Mouse (Mus musculus): ENCODE measurements around the gene Slfn1. TPM values are rescaled to one million over a fixed set of nuclear protein-coding genes. Genes with fewer than 3 reads are reported as not detected.

Gene Slfn1
- polyA plus RNA-seq (2012; ENCODE audit: insufficient read depth, insufficient read length, missing spikeins) = not detected in 2 replicates

DNA sequence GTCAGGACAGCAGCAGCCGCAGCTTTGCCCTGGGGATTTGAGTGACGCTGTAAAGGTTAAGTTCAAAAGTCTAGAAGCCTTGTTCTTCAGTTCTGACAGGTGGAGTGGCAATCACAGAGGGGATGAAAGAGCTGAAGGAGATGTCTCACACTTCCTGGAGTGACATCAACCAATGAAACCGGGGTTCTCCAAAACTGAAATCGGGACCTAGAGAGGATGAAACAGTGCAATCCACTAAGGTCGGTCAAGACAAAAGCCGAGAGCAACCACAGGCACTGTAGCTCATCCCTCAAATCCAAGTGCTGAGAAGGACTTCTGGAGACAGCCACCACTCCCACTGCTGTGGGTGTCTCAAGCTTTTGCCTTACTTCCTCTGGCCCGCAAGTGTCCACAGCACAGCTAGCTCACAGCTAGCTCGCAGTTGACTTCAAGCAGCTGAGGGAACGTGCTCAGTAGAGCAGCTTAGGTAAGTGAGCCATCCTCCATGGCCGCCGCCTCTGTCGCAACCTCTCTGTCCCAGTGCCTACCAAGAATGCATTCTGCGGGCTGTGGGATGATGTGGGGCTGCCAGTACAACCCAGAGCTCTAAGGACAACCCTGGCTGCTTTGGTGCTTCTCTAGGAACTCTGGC is at the start of gene Slfn1:
Slfn1 (plus strand) TSS at position 253 of the 631 bp plus-strand sequence.
- Histone ChIP-seq H3K4me3 (ENCODE audit: insufficient read depth, low read depth, low read length) (no peak within 1 kb of the TSS), H3K27ac (replicated peaks; ENCODE audit: low read depth, low read length) (no peak within 1 kb of the TSS), H3K4me1 (ENCODE audit: control insufficient read depth, insufficient read depth, insufficient read length, low read length) (no peaks in the 10 kb centered on the region)

DNA sequence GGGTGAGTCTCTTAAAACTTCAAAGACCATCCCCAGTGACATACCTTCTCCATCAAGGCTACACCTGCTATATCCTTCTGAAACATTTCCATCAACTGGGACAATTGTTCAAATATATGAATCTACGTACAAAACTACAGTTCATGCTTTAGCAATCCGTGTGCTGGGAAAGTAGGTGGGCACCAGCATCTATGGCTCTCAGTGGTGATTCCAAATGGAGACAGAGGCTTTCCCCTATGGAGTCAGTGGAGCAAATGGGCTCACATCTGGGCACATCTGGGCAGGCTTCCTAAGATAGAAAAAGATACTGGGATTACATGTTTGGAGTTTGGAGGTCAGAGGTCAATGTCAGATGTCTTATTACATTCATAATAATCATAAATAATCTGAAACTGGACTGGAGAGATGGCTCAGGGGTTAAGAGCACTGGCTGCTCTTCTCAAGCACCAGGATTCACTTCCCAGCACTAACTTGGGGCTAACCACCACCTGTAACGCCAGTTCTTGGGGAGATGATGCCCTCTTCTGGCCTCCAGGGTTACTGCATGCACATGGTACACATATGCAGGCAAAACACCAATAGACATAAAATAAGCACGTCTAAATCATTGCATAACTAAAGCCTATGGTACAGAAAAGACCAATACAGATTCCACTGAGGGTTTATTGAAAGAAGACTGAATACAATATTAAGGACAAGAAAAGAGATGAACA is 48.5 kb upstream of the Slfn1 start:
- Histone ChIP-seq H3K27ac (replicated peaks; ENCODE audit: low read depth, low read length) (no peak overlapping the region; the same call in 1 of the 2 replicates), H3K4me3 (ENCODE audit: insufficient read depth, low read depth, low read length) (no peak overlapping the region), H3K4me1 (ENCODE audit: control insufficient read depth, insufficient read depth, insufficient read length, low read length) (no peaks in the 10 kb centered on the region)

DNA sequence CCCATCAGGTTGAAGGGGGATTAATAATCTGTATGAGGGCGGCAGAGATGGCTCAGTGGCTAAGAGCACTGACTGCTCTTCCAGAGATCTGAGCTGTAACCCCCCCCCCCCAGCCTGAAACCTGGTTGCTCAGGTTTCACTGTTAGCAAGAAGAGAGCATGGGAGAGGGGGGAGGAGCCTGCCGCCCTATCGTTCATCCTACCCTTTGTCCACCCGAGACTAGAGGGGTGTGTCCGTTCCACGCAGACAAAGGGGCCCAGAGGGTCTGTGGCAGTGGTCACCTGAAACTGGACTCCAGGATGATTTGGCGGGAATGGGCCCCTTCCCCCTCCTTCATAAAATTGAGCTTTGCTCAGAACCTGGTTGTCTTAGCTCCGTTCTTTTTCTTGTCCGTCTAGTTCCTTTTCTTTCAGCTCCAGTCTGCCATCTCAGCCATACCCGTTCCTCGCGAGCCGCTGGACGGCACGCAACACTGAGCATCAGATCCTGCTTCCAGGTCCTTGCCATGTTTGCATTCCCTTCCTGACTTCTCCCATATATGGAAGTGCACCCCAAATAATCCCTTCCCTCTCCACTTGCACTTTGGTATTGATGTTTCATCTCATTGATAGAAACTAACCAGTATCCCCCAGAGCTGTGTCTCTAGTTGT is 46.2 kb upstream of the Slfn1 start:
- no peak overlapping the region for H3K4me3 ChIP-seq (ENCODE audit: insufficient read depth, low read depth, low read length)
- no peaks in the 10 kb centered on the region for H3K4me1 ChIP-seq (ENCODE audit: control insufficient read depth, insufficient read depth, insufficient read length, low read length)
- no peak overlapping the region for H3K27ac ChIP-seq (replicated peaks; ENCODE audit: low read depth, low read length)

DNA sequence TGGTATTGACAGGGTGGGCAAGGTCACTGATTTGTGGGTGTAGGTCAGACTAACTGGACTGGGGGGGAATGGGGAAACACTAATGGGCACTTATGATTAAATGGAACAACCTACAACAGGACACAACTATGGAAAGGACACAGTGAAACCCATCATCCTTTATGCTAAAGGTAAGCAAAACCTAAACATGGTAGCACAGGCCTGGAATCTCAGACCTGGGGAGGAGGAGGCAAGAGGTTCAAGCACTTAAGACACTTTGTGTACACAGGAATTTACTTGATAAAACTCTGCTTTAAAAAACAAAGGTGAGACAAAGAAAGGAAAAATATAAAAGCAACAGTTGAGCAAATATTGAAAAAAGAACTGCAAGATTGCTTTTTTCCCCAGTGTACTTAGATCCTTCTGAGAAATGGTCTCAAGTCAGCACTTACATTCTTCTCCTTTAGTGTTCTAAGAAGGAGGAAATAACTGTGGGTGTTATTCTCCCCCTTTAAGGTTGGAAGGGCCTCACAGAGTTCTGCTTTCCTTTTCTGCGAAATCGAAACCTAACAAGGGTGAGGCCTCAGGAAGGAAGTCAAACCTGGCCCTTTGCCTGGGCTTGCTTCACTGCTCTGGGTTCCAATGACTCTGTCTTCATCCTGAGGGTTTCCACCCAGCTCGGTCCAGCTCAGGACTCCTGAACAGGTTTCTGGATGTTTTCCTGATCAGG is 38.8 kb upstream of the Slfn1 start:
- peak overlapping the region; percentile 96 for H3K27ac ChIP-seq (replicated peaks; ENCODE audit: low read depth, low read length)
- H3K4me3 ChIP-seq (ENCODE audit: insufficient read depth, low read depth, low read length) = no peak overlapping the region
- peaks cover 9% of the 10 kb centered on the region; the same call in 1 of the 2 replicates for H3K4me1 ChIP-seq (ENCODE audit: control insufficient read depth, insufficient read depth, insufficient read length, low read length)

DNA sequence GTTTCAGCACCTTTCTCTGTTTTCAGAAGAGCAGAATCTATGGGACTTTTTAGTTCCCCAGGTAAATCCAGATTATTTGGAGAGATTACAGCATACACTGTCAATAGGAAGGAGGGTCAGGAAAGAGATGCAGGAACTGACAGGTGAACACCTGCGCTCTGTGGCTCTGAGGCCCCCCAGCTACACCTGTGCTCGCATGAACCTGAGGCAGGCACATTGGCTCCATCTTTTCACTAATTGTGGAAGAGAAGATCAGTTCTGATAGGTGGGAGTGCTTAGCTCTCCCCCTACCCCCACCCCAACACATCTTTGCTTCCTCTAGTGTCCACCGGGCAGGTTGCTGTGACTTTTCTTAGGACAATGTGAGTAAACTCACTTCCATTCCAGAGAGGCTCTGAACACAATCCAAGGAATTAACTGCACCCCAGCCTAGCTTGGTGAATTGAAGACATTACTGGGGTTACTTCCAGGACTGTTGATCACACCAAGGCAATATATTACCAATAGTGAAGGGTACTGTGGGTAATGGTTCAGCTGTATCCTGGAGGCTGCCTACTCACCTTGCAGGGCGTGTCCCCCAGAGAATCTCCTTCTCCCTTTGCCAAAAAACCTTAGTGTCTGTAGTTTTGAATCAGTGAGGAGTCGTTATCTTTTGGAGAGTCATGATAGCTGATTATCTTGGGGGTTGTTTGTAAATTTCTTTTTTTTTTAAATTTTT is 38.1 kb upstream of the Slfn1 start:
- Histone ChIP-seq H3K27ac (replicated peaks; ENCODE audit: low read depth, low read length) (peak overlapping the region; percentile 88), H3K4me1 (ENCODE audit: control insufficient read depth, insufficient read depth, insufficient read length, low read length) (peaks cover 9% of the 10 kb centered on the region; the same call in 1 of the 2 replicates), H3K4me3 (ENCODE audit: insufficient read depth, low read depth, low read length) (no peak overlapping the region)

DNA sequence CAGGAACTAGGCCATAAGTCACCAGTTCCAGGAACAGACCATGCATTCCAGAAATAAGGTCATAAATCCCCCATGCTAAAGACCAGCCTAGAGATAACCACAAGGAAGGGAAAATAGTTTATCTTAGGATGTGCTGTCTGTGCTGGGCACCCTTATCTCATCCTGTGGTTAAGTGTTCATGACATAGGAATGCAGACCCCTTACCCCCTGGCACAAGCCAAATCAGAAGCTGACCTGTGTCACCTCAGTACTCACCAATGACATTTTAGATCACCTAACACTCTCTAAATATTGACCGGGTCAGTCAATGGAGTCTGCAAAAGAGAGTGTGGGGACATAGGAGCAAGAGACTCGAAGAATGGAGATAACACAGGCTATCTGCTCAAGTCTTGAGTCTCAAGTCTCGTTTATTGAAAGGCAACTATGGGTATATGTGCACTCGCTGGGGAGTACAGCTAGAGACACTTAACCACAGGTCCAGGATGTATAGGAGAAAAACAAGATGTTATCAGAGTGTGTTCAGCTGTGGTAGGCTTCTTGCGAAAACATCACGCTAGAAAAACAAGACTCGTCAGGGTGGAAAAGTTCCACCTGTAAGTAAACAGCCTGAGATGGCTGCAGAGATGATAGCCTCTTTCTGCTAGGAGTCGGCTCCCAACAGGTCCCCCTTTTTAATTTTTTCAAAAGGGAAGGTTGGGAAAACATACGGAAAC is 37.0 kb upstream of the Slfn1 start:
- Histone ChIP-seq H3K4me1 (ENCODE audit: control insufficient read depth, insufficient read depth, insufficient read length, low read length) (peaks cover 9% of the 10 kb centered on the region; the same call in 1 of the 2 replicates), H3K4me3 (ENCODE audit: insufficient read depth, low read depth, low read length) (no peak overlapping the region), H3K27ac (replicated peaks; ENCODE audit: low read depth, low read length) (no peak overlapping the region)

DNA sequence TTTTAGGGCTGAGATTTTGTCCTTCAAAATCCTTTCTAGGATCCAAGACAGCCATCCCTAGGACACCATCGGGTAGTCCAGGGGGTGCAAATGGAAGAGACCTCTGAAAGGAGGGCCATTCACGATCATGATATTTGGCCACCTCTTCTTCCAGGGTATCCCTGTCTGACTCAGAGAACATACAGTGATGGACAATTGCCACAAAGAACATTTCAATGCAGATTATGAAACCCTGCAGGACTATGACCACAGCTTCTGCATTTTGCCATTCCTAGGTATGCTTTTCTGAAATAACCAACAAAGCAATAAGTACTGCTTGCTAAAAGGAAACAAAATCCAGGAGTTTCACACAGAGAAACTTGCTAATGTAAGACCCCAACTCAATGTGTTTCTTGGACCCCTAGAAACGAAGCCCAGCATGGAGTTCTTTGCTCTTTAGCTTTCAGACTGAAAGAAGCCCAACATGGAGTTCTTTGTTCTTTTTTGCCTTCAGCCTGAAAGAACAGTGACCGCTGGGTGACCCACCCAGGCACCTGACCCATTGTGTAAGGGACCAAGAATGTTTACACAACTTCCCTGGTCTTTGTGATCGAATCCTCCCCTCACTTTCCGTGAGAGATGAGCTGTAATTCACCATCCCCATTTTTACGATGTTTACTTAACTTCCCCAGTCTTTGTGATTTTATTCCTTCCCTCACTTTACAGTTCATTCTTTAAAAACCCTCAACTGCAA is 33.7 kb upstream of the Slfn1 start:
- Histone ChIP-seq H3K27ac (replicated peaks; ENCODE audit: low read depth, low read length) (no peak overlapping the region), H3K4me1 (ENCODE audit: control insufficient read depth, insufficient read depth, insufficient read length, low read length) (peaks cover 6% of the 10 kb centered on the region; the same call in 1 of the 2 replicates)

DNA sequence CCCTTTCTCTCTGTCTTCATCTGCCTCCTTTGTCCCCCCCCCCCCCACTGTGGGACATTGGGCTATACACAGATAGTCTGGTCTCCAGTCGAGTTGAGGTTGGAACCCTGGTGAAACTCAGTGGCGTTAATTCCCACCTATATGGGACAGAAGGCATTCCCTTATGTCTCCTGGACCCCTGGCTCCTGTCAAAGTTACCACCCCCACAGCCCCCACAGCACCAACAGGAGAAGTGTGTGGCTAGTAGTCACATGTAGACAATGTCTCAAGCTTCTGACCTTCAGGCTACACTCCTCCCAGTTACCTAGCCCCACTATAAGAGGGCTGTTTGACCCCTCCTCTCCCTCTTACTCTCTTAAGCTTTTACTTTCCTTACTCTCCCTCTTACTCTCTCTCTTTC is 32.5 kb upstream of the Slfn1 start:
- no peak overlapping the region for H3K4me3 ChIP-seq (ENCODE audit: insufficient read depth, low read depth, low read length)
- no peak overlapping the region for H3K27ac ChIP-seq (replicated peaks; ENCODE audit: low read depth, low read length)
- H3K4me1 ChIP-seq (ENCODE audit: control insufficient read depth, insufficient read depth, insufficient read length, low read length) = no peaks in the 10 kb centered on the region

More for the DNA sequence above, 33.7 kb upstream of the Slfn1 start:
- no peak overlapping the region for H3K4me3 ChIP-seq (ENCODE audit: insufficient read depth, low read depth, low read length)

DNA sequence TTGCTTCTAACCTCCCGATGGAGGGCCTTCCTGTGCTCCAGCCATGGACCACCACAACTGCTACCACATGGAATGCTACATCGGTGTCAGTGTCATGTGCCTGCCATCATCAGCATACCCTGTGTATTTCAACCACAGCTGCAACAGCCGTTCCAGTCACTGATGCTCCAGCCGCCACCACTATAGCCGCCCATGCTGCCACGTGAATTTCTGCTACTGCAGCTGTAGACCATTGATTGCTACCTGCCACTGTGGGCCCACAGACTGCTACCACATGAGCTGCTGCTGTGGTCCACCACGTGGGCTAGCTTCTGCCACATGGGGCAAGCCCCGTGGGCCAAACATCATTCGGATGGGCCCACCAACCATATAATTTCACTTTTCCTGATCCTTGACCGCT is 31.9 kb upstream of the Slfn1 start:
- Histone ChIP-seq H3K4me1 (ENCODE audit: control insufficient read depth, insufficient read depth, insufficient read length, low read length) (no peaks in the 10 kb centered on the region), H3K4me3 (ENCODE audit: insufficient read depth, low read depth, low read length) (no peak overlapping the region), H3K27ac (replicated peaks; ENCODE audit: low read depth, low read length) (no peak overlapping the region)

DNA sequence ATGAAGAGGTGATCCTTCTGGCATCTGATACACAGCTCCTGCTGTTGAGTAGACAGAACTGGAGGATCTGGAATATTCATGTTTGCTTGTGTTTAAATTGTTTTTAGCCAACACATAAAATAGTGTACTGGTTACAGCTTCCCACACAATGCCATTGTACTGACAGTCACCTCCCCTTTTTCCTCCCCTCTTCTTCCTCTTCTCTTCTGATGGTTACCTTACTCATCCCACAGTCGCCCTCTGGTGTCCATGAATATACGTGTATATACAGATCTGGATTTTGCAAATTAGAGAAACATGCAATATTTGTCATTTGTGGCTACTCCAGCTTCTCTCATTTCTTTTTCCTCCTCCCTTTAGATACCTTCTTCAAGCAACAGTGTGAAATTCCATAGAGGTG is 1.5 kb upstream of the Slfn1 start:
- no peak overlapping the region for H3K27ac ChIP-seq (replicated peaks; ENCODE audit: low read depth, low read length)
- H3K4me3 ChIP-seq (ENCODE audit: insufficient read depth, low read depth, low read length) = no peak overlapping the region
- no peaks in the 10 kb centered on the region for H3K4me1 ChIP-seq (ENCODE audit: control insufficient read depth, insufficient read depth, insufficient read length, low read length)

DNA sequence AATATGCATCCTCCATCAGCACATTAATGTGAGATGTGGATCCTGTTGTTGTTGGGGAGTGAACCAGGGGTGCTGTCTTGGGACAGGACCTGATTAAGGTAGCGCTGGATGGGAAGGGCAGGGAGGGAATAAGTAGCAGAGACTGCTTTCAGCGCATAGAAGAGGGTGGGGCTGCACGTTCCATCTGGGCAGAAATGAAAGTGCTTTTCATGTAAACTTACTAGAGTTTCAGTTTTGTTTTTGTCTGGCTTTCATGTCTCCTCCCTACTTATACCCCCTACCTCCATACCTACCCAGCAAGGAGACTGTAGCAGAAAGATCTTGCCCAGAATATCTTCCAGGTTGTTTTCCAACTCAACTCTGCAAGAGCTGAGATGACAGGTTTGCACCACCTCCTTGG is 1.4 kb downstream of the Slfn1 start:
- H3K4me3 ChIP-seq (ENCODE audit: insufficient read depth, low read depth, low read length) = no peak overlapping the region
- no peaks in the 10 kb centered on the region for H3K4me1 ChIP-seq (ENCODE audit: control insufficient read depth, insufficient read depth, insufficient read length, low read length)
- H3K27ac ChIP-seq (replicated peaks; ENCODE audit: low read depth, low read length) = no peak overlapping the region

DNA sequence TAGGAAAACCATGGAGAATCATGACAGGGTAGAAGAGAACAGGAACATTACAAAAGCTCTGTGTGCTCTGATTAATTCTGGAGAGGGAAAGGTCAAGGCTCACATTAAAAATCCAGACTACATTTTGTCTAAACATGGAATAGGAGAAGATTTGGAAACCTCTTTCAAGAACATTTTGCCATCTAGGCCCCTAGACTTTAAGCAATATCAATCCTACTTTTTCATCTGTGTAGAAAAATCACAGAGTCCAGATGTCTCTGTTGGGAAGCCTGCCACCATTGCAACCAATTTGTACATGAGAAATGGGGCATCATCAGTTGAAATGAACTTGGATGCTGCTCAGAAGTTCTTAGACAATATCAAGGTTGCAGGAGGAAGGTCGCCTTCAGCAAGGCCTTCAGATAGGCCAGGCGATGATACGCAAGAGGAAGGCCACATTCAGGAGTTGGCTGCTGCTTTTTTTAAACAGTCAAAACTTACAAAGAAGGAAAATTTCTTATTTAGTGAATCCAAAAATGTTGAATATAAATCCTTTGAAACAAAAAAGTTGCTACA is 4.6 kb downstream of the Slfn1 start:
- Histone ChIP-seq H3K27ac (replicated peaks; ENCODE audit: low read depth, low read length) (no peak overlapping the region), H3K4me1 (ENCODE audit: control insufficient read depth, insufficient read depth, insufficient read length, low read length) (no peaks in the 10 kb centered on the region), H3K4me3 (ENCODE audit: insufficient read depth, low read depth, low read length) (no peak overlapping the region)

DNA sequence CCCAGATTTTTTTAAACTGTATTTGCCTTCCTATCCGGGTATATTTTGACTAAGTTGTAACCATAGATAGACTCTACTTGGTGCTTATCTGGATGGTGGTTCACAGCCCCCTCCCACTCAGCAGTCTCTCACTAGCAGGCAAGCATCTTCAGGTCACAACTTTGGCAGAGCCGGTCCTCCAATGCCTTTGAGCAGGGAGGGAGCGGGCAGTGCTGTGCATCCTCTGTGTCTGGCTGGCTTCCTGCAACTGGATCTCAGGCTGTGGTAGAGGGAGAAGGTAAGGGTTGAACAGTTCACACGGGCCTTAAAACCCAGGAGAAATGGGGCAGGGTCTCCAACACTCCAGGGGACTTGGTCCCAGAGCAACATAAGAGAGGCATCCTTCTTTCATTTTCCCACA is 6.5 kb downstream of the Slfn1 start:
- H3K4me1 ChIP-seq (ENCODE audit: control insufficient read depth, insufficient read depth, insufficient read length, low read length) = no peaks in the 10 kb centered on the region
- no peak overlapping the region for H3K4me3 ChIP-seq (ENCODE audit: insufficient read depth, low read depth, low read length)
- H3K27ac ChIP-seq (replicated peaks; ENCODE audit: low read depth, low read length) = no peak overlapping the region
